Mouse (Mus musculus): ENCODE results near the gene Tppp3. TPM values are rescaled to one million over a fixed set of nuclear protein-coding genes. Genes with fewer than 3 reads are reported as not detected.
A peak's percentile ranks its signal among the peaks of the same experiment; 100 is the strongest.

Tppp3 gene
- polyA plus RNA-seq, 1 experiment: 14.4 TPM

DNA sequence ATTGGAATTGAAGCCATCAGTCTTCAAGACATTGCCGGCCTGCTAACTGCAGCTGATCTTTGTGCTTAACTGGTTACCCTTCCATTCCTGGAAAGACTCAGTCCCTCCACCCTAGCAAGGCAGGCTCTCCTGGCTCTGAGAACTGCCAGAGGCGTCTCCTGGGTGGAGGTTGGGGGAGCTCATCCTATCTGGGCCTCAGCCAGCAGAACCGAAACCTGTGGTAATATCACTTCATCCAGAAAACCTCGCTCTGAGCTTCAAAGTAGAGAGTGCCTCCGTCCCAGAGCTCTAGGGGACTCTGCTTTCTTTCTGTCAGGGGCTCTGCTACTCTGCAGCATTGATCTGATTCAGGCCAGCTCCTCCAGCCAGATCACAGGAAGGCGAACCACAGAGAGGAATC is 35.7 kb upstream of the Tppp3 start:
- Histone ChIP-seq H3K27me3 (ENCODE audit: control insufficient read depth, insufficient read depth, low read length, poor library complexity, severe bottlenecking) (no peaks in the 10 kb centered on the region), H3K9me3 (replicated peaks; ENCODE audit: control insufficient read depth, insufficient read depth, low read length, poor library complexity, severe bottlenecking) (no peaks in the 10 kb centered on the region), H3K36me3 (ENCODE audit: control insufficient read depth, insufficient read depth, low read length, poor library complexity, severe bottlenecking) (no peaks in the 10 kb centered on the region), H3K9ac (ENCODE audit: low read depth, poor library complexity, severe bottlenecking) (no peak overlapping the region), H3K4me1 (ENCODE audit: control insufficient read depth, insufficient read depth, low read length) (peaks cover 2% of the 10 kb centered on the region), H3K27ac (ENCODE audit: insufficient read depth, low read length) (no peak overlapping the region), H3K4me3 (ENCODE audit: low read depth, low read length) (no peak overlapping the region)
- TF ChIP-seq CTCF (IDR thresholded peaks at IDR 0.05; ENCODE audit: low read depth, low read length) (no peak), POLR2A (IDR thresholded peaks at IDR 0.05; ENCODE audit: insufficient read depth, low read length) (no peak), EP300 (IDR thresholded peaks at IDR 0.05; ENCODE audit: insufficient read depth, low read depth, low read length) (no peak)

DNA sequence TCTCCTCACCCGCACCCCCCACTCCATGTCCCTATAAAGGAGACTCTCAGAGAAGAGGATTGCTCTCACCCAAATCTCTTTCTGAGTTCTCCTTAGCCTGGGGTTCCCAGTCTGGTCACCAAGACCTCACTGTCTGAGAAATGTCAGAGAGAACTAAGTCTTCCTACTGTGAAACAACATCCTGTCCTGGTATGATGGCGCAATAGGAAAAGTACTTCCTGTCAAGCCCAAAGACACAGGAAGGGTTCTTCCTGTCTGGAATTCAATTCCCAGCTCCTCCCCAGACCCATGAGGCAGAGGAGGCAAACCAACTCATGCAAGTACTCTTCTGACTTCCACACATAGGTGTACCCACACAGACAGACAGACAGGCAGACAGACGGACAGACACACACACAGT is 33.3 kb upstream of the Tppp3 start:
- Histone ChIP-seq H3K4me1 (ENCODE audit: control insufficient read depth, insufficient read depth, low read length) (peaks cover 2% of the 10 kb centered on the region), H3K27me3 (ENCODE audit: control insufficient read depth, insufficient read depth, low read length, poor library complexity, severe bottlenecking) (no peaks in the 10 kb centered on the region), H3K36me3 (ENCODE audit: control insufficient read depth, insufficient read depth, low read length, poor library complexity, severe bottlenecking) (no peaks in the 10 kb centered on the region), H3K9ac (ENCODE audit: low read depth, poor library complexity, severe bottlenecking) (no peak overlapping the region), H3K9me3 (replicated peaks; ENCODE audit: control insufficient read depth, insufficient read depth, low read length, poor library complexity, severe bottlenecking) (no peaks in the 10 kb centered on the region), H3K4me3 (ENCODE audit: low read depth, low read length) (no peak overlapping the region), H3K27ac (ENCODE audit: insufficient read depth, low read length) (no peak overlapping the region)
- TF ChIP-seq CTCF (IDR thresholded peaks at IDR 0.05; ENCODE audit: low read depth, low read length) (no peak), POLR2A (IDR thresholded peaks at IDR 0.05; ENCODE audit: insufficient read depth, low read length) (no peak), EP300 (IDR thresholded peaks at IDR 0.05; ENCODE audit: insufficient read depth, low read depth, low read length) (no peak)

DNA sequence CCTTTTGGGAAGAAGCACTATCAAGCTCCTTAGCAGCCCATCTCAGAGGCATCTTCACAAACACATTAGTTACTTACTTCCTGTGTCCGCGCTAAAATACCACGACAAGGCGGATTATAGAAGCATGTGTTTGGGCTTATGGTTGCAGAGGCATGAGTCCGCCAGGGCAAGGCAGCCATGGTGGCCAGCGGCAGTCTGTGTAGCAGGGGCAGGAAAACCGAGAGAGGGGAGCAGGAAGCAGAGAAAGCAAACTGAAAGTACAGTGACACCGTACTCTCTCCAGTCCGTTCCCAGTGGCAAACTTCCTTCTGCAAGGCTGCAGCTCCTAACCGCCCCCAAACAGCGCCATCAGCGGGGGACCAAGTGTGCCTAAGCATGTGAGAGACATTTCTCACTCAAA is 28.5 kb upstream of the Tppp3 start:
- Histone ChIP-seq H3K36me3 (ENCODE audit: control insufficient read depth, insufficient read depth, low read length, poor library complexity, severe bottlenecking) (no peaks in the 10 kb centered on the region), H3K9me3 (replicated peaks; ENCODE audit: control insufficient read depth, insufficient read depth, low read length, poor library complexity, severe bottlenecking) (no peaks in the 10 kb centered on the region), H3K4me3 (ENCODE audit: low read depth, low read length) (peak overlapping the region; percentile 42), H3K4me1 (ENCODE audit: control insufficient read depth, insufficient read depth, low read length) (peaks cover 1% of the 10 kb centered on the region), H3K27me3 (ENCODE audit: control insufficient read depth, insufficient read depth, low read length, poor library complexity, severe bottlenecking) (no peaks in the 10 kb centered on the region), H3K27ac (ENCODE audit: insufficient read depth, low read length) (no peak overlapping the region), H3K9ac (ENCODE audit: low read depth, poor library complexity, severe bottlenecking) (peak overlapping the region; percentile 11)
- TF ChIP-seq POLR2A (IDR thresholded peaks at IDR 0.05; ENCODE audit: insufficient read depth, low read length): no peak

DNA sequence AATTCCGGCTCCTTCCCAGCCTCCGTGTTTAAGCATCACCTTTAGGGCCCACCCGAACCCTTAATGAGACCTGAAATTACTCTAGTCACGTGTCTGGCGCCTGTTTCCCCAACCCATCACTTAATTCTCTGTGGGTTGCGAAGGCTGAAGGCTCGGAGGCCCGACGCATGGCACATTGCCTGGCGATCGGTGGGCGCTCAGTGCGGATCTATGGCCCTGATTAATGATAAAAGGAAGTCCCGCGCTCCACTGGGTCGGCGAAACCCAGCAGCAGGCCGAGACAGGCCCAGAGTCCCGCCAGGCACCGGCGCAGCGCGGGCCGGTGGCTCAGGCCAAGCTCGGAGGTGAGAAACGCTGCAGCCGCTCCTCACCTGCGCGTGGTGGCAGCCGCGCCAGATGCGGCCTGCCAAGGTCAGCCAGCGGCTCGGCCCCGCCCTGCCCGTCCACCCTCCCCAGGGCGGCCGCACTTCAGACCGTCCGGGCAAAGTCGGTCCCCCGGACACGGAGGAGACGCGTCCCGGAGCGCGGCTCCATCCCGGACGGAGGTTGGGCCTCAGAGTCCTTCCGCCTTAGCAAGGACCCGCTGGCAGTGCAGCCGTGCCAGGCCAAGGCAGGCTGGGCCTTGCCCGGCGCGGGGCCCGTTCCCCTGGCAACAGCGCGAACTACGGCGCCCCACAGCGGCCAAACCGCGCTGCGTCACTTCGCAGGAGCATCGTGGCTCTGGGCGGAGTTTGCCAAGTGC is 25.3 kb upstream of the Tppp3 start, which contains the start of gene Zdhhc1:
Gene Zdhhc1 (minus strand): TSS at position 464 of the 742 bp plus-strand sequence.
- Histone ChIP-seq H3K9ac (ENCODE audit: low read depth, poor library complexity, severe bottlenecking) (peak within 1 kb of the TSS; percentile 74), H3K27ac (ENCODE audit: insufficient read depth, low read length) (no peak within 1 kb of the TSS), H3K4me1 (ENCODE audit: control insufficient read depth, insufficient read depth, low read length) (peaks cover 1% of the 10 kb centered on the region), H3K36me3 (ENCODE audit: control insufficient read depth, insufficient read depth, low read length, poor library complexity, severe bottlenecking) (no peaks in the 10 kb centered on the region), H3K9me3 (replicated peaks; ENCODE audit: control insufficient read depth, insufficient read depth, low read length, poor library complexity, severe bottlenecking) (no peaks in the 10 kb centered on the region), H3K4me3 (ENCODE audit: low read depth, low read length) (peak within 1 kb of the TSS; percentile 84), H3K27me3 (ENCODE audit: control insufficient read depth, insufficient read depth, low read length, poor library complexity, severe bottlenecking) (no peaks in the 10 kb centered on the region)
- no peak for TF ChIP-seq POLR2A (IDR thresholded peaks at IDR 0.05; ENCODE audit: insufficient read depth, low read length)
- TF ChIP-seq CTCF (IDR thresholded peaks at IDR 0.05; ENCODE audit: low read depth, low read length): peak; percentile 76

DNA sequence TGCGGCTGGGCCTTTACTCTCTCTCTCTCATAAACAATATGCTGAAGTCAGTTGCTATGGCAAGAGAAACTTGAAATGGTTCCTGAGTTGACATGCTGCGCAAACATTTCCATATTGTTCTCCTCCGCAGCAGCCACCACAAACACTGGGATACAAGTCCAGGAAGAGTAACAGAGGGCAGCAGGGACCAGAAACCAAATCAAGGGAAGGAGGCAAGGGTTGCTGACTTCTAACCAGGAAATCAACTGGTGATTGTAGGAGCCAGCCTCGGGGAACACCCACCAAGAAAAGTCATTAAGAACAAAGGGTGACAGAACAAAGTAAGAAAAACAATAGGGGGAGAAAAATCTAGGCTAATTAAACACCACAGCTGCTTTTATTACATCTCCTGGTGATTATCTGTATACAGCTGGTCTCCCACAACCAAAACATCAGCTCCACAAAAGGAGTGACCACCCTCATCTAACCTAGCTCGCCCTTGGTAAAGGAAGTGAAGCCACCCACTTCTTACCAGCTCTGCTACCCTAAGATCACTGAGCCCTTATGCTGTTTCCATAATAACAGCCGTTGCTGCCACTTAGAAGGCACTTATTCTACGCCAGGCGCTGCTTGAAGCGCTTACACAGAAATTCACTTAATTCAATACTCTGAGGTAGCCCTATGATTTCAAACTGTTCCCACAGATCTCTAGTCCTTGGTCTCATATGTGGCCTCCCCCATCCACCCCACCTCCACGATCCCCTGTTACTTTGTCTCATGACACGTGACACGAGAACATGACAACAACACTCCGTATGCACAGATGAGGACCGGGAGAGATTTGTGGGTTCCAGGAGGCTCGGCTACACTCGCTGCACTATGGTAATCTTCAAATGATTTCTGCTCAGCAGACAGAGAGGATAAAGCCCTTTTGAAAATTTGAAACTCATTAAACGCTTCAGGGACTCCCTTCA is 24.3 kb upstream of the Tppp3 start:
- no peaks in the 10 kb centered on the region for H3K9me3 ChIP-seq (replicated peaks; ENCODE audit: control insufficient read depth, insufficient read depth, low read length, poor library complexity, severe bottlenecking)
- H3K4me3 ChIP-seq (ENCODE audit: low read depth, low read length): no peak overlapping the region
- no peaks in the 10 kb centered on the region for H3K36me3 ChIP-seq (ENCODE audit: control insufficient read depth, insufficient read depth, low read length, poor library complexity, severe bottlenecking)
- peaks cover 1% of the 10 kb centered on the region for H3K4me1 ChIP-seq (ENCODE audit: control insufficient read depth, insufficient read depth, low read length)
- TF ChIP-seq POLR2A (IDR thresholded peaks at IDR 0.05; ENCODE audit: insufficient read depth, low read length) (no peak), CTCF (IDR thresholded peaks at IDR 0.05; ENCODE audit: low read depth, low read length) (no peak), EP300 (IDR thresholded peaks at IDR 0.05; ENCODE audit: insufficient read depth, low read depth, low read length) (no peak)
- H3K27me3 ChIP-seq (ENCODE audit: control insufficient read depth, insufficient read depth, low read length, poor library complexity, severe bottlenecking): no peaks in the 10 kb centered on the region
- peak overlapping the region; percentile 74 for H3K9ac ChIP-seq (ENCODE audit: low read depth, poor library complexity, severe bottlenecking)
- no peak overlapping the region for H3K27ac ChIP-seq (ENCODE audit: insufficient read depth, low read length)

DNA sequence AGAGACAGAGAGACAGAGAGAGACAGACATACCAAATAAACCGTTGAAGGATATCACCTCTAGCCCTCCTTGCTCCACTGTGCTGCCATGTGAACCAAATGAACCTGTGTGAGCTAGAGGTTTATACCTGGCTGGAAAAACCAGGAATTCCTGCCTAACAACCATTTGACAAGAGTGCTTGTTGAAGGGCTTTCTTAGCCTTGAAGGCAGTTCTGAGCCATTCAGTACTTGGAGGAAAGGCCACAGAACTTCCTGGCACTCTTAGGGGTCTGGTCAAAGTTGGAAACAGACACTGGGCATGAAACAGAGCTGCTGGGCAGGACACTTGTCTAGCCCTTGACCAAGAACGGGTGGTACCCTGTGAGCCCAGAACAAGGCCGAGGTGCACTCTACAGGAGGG is 23.2 kb upstream of the Tppp3 start:
- H3K9ac ChIP-seq (ENCODE audit: low read depth, poor library complexity, severe bottlenecking): no peak overlapping the region
- H3K27me3 ChIP-seq (ENCODE audit: control insufficient read depth, insufficient read depth, low read length, poor library complexity, severe bottlenecking): no peaks in the 10 kb centered on the region
- no peaks in the 10 kb centered on the region for H3K36me3 ChIP-seq (ENCODE audit: control insufficient read depth, insufficient read depth, low read length, poor library complexity, severe bottlenecking)
- H3K4me3 ChIP-seq (ENCODE audit: low read depth, low read length): no peak overlapping the region
- H3K9me3 ChIP-seq (replicated peaks; ENCODE audit: control insufficient read depth, insufficient read depth, low read length, poor library complexity, severe bottlenecking): no peaks in the 10 kb centered on the region
- no peak for TF ChIP-seq CTCF (IDR thresholded peaks at IDR 0.05; ENCODE audit: low read depth, low read length)
- no peak for TF ChIP-seq EP300 (IDR thresholded peaks at IDR 0.05; ENCODE audit: insufficient read depth, low read depth, low read length)
- TF ChIP-seq POLR2A (IDR thresholded peaks at IDR 0.05; ENCODE audit: insufficient read depth, low read length): no peak
- peaks cover 1% of the 10 kb centered on the region for H3K4me1 ChIP-seq (ENCODE audit: control insufficient read depth, insufficient read depth, low read length)
- no peak overlapping the region for H3K27ac ChIP-seq (ENCODE audit: insufficient read depth, low read length)
